Mouse (Mus musculus): ENCODE results near the gene Plpp1. TPM values are rescaled to one million over a fixed set of nuclear protein-coding genes. Genes with fewer than 3 reads are reported as not detected.

The Plpp1 gene
- total RNA-seq, 2 experiments from 2014 or later, result 41.8 to 43.5 TPM

- no peak for DNase-seq
These were observed 59.1 kb downstream of the Plpp1 start for GRCm38 (mm10) chr13:112859574-112860134.

- no peak for DNase-seq
These were observed 59.8 kb downstream of the Plpp1 start for GRCm38 (mm10) chr13:112860370-112860769.

- no peak for DNase-seq
These were observed 60.3 kb downstream of the Plpp1 start for GRCm38 (mm10) chr13:112860911-112861310.

DNA sequence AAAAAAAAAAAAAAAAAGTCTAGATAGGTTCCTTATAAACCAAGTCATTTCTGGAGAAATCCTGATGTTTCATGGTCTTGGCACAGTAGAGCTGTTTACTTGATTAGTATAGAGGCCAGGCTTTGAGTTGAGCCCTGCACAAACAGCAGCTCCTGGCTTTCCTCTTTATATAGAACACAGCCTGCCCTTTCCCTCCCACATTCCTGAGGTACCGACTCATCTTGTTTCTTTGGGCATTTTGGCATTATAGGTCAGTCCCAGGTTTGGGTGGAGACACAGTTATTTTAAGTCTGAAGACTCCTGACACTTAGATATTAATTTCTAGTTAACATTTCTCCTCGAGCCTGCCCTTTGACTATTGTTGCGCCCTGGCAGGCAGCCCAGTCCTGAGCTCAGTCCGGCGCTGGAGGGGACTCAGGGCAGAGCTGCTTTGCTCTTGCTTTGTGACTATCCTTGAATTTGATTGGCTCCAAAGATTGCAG is 61.3 kb downstream of the Plpp1 start:
- DNase-seq, result peak; percentile 38 to 64

DNA sequence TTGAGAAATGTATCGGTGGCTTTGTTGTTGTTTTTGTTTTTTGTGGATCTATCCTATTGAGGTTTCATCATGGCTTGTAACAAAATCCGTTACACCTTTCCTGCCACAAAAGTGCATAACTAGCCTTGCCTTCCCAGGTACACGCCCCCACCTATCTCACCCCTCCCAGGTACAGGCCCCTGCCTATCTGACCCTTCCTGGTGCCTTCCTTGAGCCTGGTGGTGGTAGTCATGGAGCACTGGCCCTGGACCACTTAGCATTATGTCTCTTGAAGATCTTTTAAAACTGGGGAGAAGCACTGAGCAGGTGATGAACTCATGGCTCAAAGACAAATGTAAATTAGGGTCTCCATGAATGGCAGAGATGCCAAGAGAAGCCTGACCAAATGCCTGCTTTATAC is 61.8 kb downstream of the Plpp1 start:
- DNase-seq, result no peak

DNA sequence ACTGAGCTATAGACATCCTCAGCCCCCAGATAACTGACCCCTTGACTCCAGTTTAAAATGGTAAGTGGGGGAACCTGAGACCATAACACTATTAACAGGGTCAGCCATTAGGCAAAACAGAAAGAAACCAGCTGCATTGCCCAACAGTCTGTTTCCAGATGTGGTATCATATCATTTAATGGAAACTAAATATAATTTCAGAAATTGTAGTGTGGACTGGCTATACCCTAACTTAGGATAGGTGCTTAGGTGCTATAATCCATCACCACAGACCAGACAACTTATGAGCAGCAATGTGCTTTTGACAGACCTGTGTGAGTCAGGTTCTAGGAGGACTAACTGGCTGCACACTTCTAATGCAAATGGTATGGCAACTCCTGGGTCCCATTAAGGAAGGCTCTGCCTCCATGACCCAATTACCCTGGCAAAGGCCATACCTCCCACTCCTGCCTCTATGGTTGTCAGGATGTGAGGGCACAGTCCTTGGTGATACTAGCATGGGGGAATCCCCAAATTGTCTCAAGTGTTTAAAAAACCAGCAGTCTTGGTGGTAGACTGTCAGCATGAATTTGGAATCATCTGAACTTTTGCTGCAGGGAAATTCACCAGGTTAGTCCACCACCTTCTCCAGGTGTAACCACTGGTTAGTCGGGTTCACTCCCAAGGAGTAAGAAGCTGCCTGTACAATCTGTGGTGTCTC is 62.5 kb downstream of the Plpp1 start:
- no peak for DNase-seq

DNA sequence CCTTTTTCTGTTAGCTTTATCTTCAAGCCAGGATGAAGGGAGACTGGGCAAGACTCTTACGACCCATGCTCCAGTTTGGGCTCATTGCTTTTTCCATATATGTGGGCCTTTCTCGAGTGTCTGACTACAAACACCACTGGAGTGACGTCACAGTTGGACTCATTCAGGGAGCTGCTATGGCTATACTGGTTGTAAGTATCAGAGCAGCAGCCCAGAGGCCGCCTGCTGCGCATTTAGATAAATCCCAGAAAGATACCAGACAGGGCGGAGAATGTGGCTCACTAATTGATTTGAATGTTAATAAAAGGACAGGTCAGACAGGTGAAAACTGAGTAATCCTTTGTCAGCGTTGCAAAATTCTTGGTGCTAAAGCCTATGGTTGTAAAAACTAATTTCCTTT is 66.2 kb downstream of the Plpp1 start:
- DNase-seq, result no peak

DNA sequence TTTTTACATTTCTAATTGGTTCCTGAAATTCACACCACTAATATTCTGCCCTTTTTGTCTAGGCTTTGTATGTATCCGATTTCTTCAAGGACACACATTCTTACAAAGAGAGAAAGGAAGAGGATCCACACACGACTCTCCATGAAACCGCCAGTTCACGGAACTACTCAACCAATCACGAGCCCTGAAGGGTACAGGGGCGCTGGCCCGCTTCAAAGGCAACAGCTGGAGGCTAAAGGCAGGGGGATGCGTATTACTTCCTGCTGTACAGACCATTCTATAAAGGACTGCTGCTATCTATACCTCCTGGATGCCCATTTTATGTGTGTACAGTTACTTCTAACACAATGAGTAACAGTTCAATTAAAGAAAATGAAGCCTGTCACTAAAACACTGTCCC is 66.8 kb downstream of the Plpp1 start:
- no peak for DNase-seq

- DNase-seq, result no peak
These were observed 69.6 kb downstream of the Plpp1 start for GRCm38 (mm10) chr13:112870039-112870690.

GRCm38 (mm10) chr13:112871500-112872266 is 71.1 kb downstream of the Plpp1 start:
- DNase-seq, result no peak

GRCm38 (mm10) chr13:112887234-112887633 is 86.6 kb downstream of the Plpp1 start:
- DNase-seq, result no peak

DNA sequence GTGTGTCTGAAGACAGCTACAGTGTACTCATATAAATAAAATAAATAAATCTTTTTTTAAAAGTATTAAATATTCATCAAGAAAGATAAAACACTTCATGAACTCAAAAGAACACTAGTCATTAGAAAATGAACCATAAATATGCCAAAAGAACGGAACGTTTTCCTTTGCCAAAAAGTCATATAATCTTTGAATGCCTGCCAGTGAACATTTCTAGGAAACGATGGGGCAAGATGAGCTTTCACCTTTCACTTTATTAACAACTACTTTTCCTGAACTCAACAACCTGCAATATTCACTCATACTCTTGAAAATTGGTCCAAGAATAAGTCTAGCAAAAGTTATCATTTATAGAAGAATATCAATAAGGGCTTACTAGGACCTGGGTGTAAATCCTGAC is 101.6 kb downstream of the Plpp1 start:
- no peak for DNase-seq

DNA sequence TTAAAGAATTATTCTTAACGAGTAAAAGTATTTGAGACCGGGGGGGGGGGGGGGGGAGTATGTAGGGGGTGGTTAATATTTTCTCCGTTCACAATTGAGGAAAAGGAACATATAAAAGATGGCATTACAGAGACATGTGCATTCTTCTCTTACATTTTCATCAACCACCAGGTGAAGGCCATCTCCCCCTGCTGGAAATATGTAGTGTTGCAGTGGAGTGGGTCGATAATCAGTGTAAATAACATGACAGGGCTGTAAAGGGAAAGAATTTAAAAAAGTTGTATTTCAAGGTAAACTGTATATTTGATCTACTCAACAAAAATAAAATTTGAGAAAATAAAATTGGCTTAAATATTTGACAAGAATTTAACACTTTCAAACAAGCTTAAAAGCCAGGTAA is 109.1 kb downstream of the Plpp1 start:
- peak; percentile 18 to 55 for DNase-seq

- no peak for DNase-seq
These were observed 109.8 kb downstream of the Plpp1 start for GRCm38 (mm10) chr13:112910434-112910833.

Other genes starting within 250 kb of the Plpp1 start
- gene Il31ra, start 206.4 kb upstream of the Plpp1 start, total RNA-seq (2021), result not detected
- under 1 TPM in 1 of 2 experiments, not detected in 1; 0.07 TPM for gene Ddx4, start 148.3 kb upstream of the Plpp1 start, total RNA-seq (2021)
- gene Slc38a9, start 140.0 kb upstream of the Plpp1 start, total RNA-seq (2021), result 1 to 10 TPM; 9.2 to 9.3 TPM
- 10 to 100 TPM; 26.0 to 26.9 TPM for gene Mtrex, start 126.6 kb downstream of the Plpp1 start, total RNA-seq (2021)
- 10 to 100 TPM; 15.0 to 15.6 TPM for gene Dhx29, start 126.7 kb downstream of the Plpp1 start, total RNA-seq (2021)
- gene Ccno, start 187.0 kb downstream of the Plpp1 start, total RNA-seq (2021), result under 1 TPM in 1 of 2 experiments, not detected in 1; 0.21 TPM
- gene Mcidas, start 193.1 kb downstream of the Plpp1 start, total RNA-seq (2021), result not detected
- gene Cdc20b, start 234.3 kb downstream of the Plpp1 start, total RNA-seq (2021), result not detected
- 10 to 100 TPM; 31.2 to 42.3 TPM for gene Gpx8, start 245.6 kb downstream of the Plpp1 start, total RNA-seq (2021)

Measured in heart, adult 18-20 months (tissue).